Mouse (Mus musculus): ENCODE results near the gene Slc10a1. TPM values are rescaled to one million over a fixed set of nuclear protein-coding genes. Genes with fewer than 3 reads are reported as not detected.

The Slc10a1 gene
- total and polyA plus RNA-seq, 3 experiments: 0.13 to 0.20 TPM; not detected in 1

GRCm38 (mm10) chr12:80925919-80926318 lies 42.6 kb downstream of the Slc10a1 start:
- no peaks in the 10 kb centered on the region for H3K27me3 ChIP-seq (replicated peaks)
- H3K9ac ChIP-seq (ENCODE audit: insufficient read depth, low read depth): no peak overlapping the region
- DNase-seq (ENCODE audit: extremely low read depth): no peak
- no peak overlapping the region for H3K27ac ChIP-seq (ENCODE audit: insufficient read depth, low read depth)
- H3K4me2 ChIP-seq (ENCODE audit: insufficient read depth, low read depth, poor library complexity, severe bottlenecking): no peak overlapping the region
- dilution Hi-C loops (cut with MboI; ENCODE audit: extremely low pct_ligation_motif_present, extremely low pct_unique_long_range_greater_than_20kb, low sequenced_read_pairs): no loop called here
- H3K9me3 ChIP-seq (replicated peaks; ENCODE audit: low read length): no peaks in the 10 kb centered on the region
- no peaks in the 10 kb centered on the region for H3K36me3 ChIP-seq (replicated peaks in 1 of 2; ENCODE audit: control insufficient read depth in 1 of 2, insufficient read depth in 1 of 2, low read length in 1 of 2)
- in situ Hi-C loops (cut with MboI; ENCODE audit: low pct_ligation_motif_present, low pct_unique_long_range_greater_than_20kb, low sequenced_read_pairs): no loop called here
- no peaks in the 10 kb centered on the region for H3K79me2 ChIP-seq (replicated peaks; ENCODE audit: control insufficient read depth, extremely low read depth, insufficient read depth, poor library complexity, severe bottlenecking)
- H3K4me1 ChIP-seq (ENCODE audit: control insufficient read depth in 1 of 2, insufficient read depth in 2 of 2): peaks cover 0 to 2% of the 10 kb centered on the region in 2 experiments; a peak in 1 of 4 replicates
- H3K4me3 ChIP-seq (replicated peaks in 1 of 3; ENCODE audit: low read depth in 2 of 3, low read length in 2 of 3, poor library complexity in 1 of 3): no peak overlapping the region
- TF ChIP-seq MAFK (IDR thresholded peaks at IDR 0.05; ENCODE audit: insufficient replicate concordance, low read length) (no peak), TBP (conservative IDR thresholded peaks at IDR 0.05; ENCODE audit: low read depth, low read length) (no peak), JUND (conservative IDR thresholded peaks at IDR 0.05; ENCODE audit: low read depth, low read length) (no peak), ZNF384 (IDR thresholded peaks at IDR 0.05; ENCODE audit: low read depth, low read length) (no peak), POLR2AphosphoS2 (IDR thresholded peaks at IDR 0.05; ENCODE audit: low read depth, low read length) (no peak), USF1 (IDR thresholded peaks at IDR 0.05; ENCODE audit: low read depth, low read length) (no peak), CHD2 (IDR thresholded peaks at IDR 0.05; ENCODE audit: low read length) (no peak), CTCF (conservative IDR thresholded peaks at IDR 0.05 in 1 of 2, IDR thresholded peaks at IDR 0.05 in 1 of 2; ENCODE audit: low read depth in 2 of 2, low read length in 2 of 2) (no peak), KAT2A (IDR thresholded peaks at IDR 0.05; ENCODE audit: insufficient replicate concordance, low read length) (no peak), MYC (IDR thresholded peaks at IDR 0.05; ENCODE audit: low read depth, low read length) (no peak), IRF4 (IDR thresholded peaks at IDR 0.05; ENCODE audit: low read depth, low read length) (no peak), TCF12 (IDR thresholded peaks at IDR 0.05; ENCODE audit: low read depth, low read length) (no peak), EP300 (IDR thresholded peaks at IDR 0.05; ENCODE audit: low read length) (no peak)

GRCm38 (mm10) chr12:80924205-80924604 lies 44.3 kb downstream of the Slc10a1 start:
- no peak for DNase-seq (ENCODE audit: extremely low read depth)
- peaks cover 0 to 2% of the 10 kb centered on the region in 2 experiments; a peak in 1 of 4 replicates for H3K4me1 ChIP-seq (ENCODE audit: control insufficient read depth in 1 of 2, insufficient read depth in 2 of 2)
- no peaks in the 10 kb centered on the region for H3K27me3 ChIP-seq (replicated peaks)
- no peak overlapping the region for H3K27ac ChIP-seq (ENCODE audit: insufficient read depth, low read depth)
- dilution Hi-C loops (cut with MboI; ENCODE audit: extremely low pct_ligation_motif_present, extremely low pct_unique_long_range_greater_than_20kb, low sequenced_read_pairs): no loop called here
- TF ChIP-seq CHD1 (IDR thresholded peaks at IDR 0.05; ENCODE audit: low read depth, low read length) (no peak), CTCF (conservative IDR thresholded peaks at IDR 0.05 in 1 of 2, IDR thresholded peaks at IDR 0.05 in 1 of 2; ENCODE audit: low read depth in 2 of 2, low read length in 2 of 2) (no peak), MAFK (IDR thresholded peaks at IDR 0.05; ENCODE audit: insufficient replicate concordance, low read length) (no peak), USF2 (conservative IDR thresholded peaks at IDR 0.05; ENCODE audit: low read depth, low read length) (no peak), HCFC1 (IDR thresholded peaks at IDR 0.05; ENCODE audit: low read depth, low read length) (no peak), E2F4 (IDR thresholded peaks at IDR 0.05; ENCODE audit: insufficient replicate concordance, low read depth, low read length) (no peak), POLR2AphosphoS2 (IDR thresholded peaks at IDR 0.05; ENCODE audit: low read depth, low read length) (no peak), PAX5 (IDR thresholded peaks at IDR 0.05; ENCODE audit: low read length) (no peak), CHD2 (IDR thresholded peaks at IDR 0.05; ENCODE audit: low read length) (no peak), TBP (conservative IDR thresholded peaks at IDR 0.05; ENCODE audit: low read depth, low read length) (no peak)
- H3K9ac ChIP-seq (ENCODE audit: insufficient read depth, low read depth): no peak overlapping the region
- H3K36me3 ChIP-seq (replicated peaks in 1 of 2; ENCODE audit: control insufficient read depth in 1 of 2, insufficient read depth in 1 of 2, low read length in 1 of 2): no peaks in the 10 kb centered on the region
- H3K9me3 ChIP-seq (replicated peaks; ENCODE audit: low read length): no peaks in the 10 kb centered on the region
- no peak overlapping the region for H3K4me3 ChIP-seq (replicated peaks in 1 of 3; ENCODE audit: low read depth in 2 of 3, low read length in 2 of 3, poor library complexity in 1 of 3)
- H3K79me2 ChIP-seq (replicated peaks; ENCODE audit: control insufficient read depth, extremely low read depth, insufficient read depth, poor library complexity, severe bottlenecking): no peaks in the 10 kb centered on the region
- H3K4me2 ChIP-seq (ENCODE audit: insufficient read depth, low read depth, poor library complexity, severe bottlenecking): no peak overlapping the region
- in situ Hi-C loops (cut with MboI; ENCODE audit: low pct_ligation_motif_present, low pct_unique_long_range_greater_than_20kb, low sequenced_read_pairs): no loop called here
